Mouse (Mus musculus): Measurements from ENCODE around the gene Numa1. TPM values are rescaled to one million over a fixed set of nuclear protein-coding genes. Genes with fewer than 3 reads are reported as not detected.

The Numa1 gene
- 226 TPM for polyA plus RNA-seq (2017; shearing (Covaris generic))

DNA sequence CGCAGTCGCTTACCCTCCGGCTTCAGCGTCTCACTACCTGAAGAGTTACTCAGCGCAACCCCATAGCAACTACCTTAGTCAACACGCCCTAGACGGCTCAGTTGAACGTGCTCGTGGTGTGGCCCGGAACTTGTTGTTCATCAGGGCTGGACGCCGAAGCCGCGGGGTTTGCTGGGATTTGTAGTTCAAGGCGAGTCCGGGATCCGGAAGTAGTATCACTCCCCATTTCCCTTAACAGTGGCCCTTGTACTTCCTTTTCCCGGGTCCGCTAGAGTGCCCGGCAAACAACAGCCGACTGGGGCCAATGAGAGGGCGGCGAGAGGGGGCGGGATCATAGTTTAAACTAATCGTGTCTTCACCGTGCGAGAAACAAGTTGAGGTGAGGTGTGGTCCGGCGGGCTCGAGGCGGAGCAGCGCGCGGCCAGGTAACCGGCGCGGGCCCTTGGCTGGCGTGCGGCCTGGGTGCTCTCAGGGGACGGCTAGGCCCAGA lies at the start of gene Numa1, which contains the start of gene Lrrc51:
Numa1 (plus strand) TSS at position 361 of the 490 bp plus-strand sequence.
Lrrc51 (minus strand) TSS at position 145 of the 490 bp plus-strand sequence.

DNA sequence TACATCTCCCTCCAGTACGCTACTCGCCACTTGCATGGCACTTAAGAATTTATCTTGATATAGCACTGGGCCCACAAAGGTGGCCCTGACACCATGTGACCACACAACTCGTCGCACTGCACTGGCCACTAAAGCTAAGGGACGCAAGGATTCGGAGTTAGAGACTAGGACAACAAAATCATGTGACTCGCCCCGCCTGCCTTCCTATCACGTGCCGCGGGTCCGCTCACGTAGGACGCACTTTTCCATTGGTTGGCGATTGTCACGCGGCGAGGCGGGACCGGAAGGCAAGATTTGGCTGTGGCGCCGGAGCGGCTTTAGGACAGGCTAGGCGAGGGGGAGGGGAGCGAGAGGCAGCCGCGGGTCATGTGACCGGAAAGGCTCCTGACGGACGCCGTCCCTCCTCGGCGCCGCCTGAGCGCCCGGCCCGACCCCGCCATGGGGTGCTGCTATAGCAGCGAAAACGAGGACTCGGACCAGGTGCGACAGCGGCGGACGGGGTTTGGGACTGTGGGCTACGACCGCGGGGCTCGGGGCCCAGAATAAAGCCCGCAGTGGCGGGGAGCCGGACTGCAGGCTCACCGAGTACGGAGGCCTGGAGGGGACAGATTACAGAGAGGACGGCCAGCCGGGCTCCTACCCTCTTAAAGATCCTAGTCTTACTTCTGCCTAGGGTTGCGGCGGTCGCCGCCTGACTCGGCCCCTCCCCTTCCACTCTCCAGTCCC lies 28.2 kb upstream of the Numa1 start, which contains the start of gene Lamtor1:
Lamtor1 (plus strand) TSS at position 344 of the 726 bp plus-strand sequence.

DNA sequence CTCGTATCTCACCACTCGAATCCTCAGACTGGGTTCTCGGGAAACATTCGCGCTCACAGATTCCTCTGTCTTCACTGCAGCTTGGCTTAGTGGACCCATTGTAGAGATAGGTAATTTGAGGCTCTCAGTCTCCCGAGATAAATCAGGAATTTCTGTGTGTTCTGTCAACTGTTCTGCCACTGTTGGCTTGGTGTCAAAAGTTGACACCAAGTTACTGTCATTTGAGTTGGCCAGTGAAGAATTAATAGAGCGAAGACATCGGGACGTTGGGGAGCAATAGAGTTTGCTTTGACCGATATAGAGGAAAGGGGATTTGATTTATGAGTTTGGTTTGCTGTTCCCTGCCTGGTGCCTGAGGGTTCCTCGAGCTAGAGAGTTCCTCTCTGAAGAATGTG lies 27.6 kb upstream of the Numa1 start, which contains the start of gene Tomt:
Tomt (minus strand) TSS at position 73 of the 395 bp plus-strand sequence.

DNA sequence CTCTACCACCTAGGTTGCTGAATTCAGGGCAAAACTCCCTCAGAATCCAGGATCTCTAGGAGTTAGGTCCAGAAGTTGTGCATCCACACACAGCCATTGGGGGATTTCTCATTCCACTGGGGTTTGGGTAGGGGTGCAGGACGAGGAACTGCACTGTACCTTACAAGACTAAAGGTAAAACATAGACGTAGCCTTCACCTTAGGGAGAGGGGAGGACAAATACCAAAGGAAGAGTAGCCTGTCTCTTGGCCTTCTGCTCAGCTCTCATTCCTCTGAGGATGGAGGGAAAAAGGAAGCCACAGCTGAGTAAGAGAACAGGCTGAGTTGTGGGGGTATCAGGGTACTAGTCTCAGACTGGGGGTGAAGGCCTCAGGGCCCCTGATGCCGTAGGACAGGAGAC lies 84.7 kb downstream of the Numa1 start, which contains the start of gene Il18bp:
Il18bp (minus strand) TSS at position 101 of the 400 bp plus-strand sequence.

Other genes starting within 250 kb of the Numa1 start
- gene Phox2a, start 115.8 kb upstream of the Numa1 start, polyA plus RNA-seq (2017; shearing (Covaris generic)) = not detected
- 8.6 TPM for gene Inppl1, start 95.9 kb upstream of the Numa1 start, polyA plus RNA-seq (2017; shearing (Covaris generic))
- gene Folr2, start 76.9 kb upstream of the Numa1 start, polyA plus RNA-seq (2017; shearing (Covaris generic)) = not detected
- 46.1 TPM for gene Anapc15, start 70.4 kb upstream of the Numa1 start, polyA plus RNA-seq (2017; shearing (Covaris generic))
- gene Folr1, start 63.3 kb upstream of the Numa1 start, polyA plus RNA-seq (2017; shearing (Covaris generic)) = not detected
- 149 TPM for gene Lamtor1, start 28.2 kb upstream of the Numa1 start, polyA plus RNA-seq (2017; shearing (Covaris generic))
- 0.64 TPM for gene Tomt, start 27.8 kb upstream of the Numa1 start, polyA plus RNA-seq (2017; shearing (Covaris generic))
- 3.2 TPM for gene Lrrc51, start 216 bp upstream of the Numa1 start, polyA plus RNA-seq (2017; shearing (Covaris generic))
- 8.1 TPM for gene Il18bp, start 84.6 kb downstream of the Numa1 start, polyA plus RNA-seq (2017; shearing (Covaris generic))
- 25.2 TPM for gene Rnf121, start 131.4 kb downstream of the Numa1 start, polyA plus RNA-seq (2017; shearing (Covaris generic))
- 28.5 TPM for gene Xndc1, start 131.4 kb downstream of the Numa1 start, polyA plus RNA-seq (2017; shearing (Covaris generic))
- 1.3 TPM for gene Xntrpc, start 131.6 kb downstream of the Numa1 start, polyA plus RNA-seq (2017; shearing (Covaris generic))
- gene Trpc2, start 149.0 kb downstream of the Numa1 start, polyA plus RNA-seq (2017; shearing (Covaris generic)) = not detected
- gene Art1, start 167.6 kb downstream of the Numa1 start, polyA plus RNA-seq (2017; shearing (Covaris generic)) = not detected
- 0.77 TPM for gene Art5, start 175.4 kb downstream of the Numa1 start, polyA plus RNA-seq (2017; shearing (Covaris generic))
- not detected for gene Chrna10, start 182.7 kb downstream of the Numa1 start, polyA plus RNA-seq (2017; shearing (Covaris generic))